Mouse (Mus musculus) ovary, postnatal 36 days (tissue): Measurements from ENCODE around the gene Dad1.

Source experiments
- DNase-seq: peaks from one replicate; pipeline ENCODE4 v3.0.0; 2022; ENCODE audit warnings: low spot score, mixed read lengths

Dad1 gene

DNA sequence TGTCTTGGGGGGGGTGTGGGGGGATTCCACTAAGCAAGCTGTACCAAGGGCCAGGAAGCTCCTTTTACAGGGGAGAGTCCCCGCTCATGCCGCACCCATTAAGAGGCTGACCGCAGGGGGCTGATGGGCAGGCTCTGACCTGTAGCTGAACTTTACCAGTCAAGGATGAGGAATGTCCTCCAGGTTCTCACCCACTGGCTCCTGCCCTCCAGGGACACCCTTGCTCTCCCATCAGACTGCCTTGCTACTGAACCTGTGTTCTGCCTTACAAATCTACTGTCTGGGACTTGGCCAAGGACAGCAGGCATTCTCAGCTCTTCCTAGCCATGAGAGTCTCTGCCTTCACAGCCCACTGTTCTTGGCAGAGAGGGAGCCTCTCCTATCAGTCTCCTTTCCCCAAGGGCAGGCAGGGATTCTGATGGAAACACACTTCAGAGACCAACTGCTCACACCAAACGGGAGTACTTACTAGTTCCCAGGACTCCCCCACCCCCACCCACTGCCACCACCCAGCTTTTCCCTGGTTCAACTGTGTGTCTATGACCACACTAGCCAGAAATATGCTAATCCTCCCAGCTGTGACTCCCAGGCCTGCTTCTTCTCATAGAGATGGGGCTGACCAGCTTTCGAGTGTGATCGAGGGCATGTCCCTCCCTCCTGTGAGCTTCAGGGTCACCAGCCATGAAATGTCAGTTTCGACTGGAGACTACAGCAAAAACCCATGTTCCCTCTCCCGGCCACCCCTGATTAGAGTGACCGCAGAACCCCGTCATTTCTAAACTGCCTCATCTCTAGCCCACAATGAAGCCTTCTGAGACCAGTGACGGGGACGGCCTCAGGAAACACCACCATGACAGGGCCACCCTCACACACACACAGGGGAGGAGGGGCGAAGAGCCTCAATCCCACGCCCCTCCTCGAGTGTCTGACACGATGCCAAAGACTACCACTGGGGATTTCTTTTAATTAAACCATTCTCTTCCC lies 29.1 kb downstream of the Dad1 start:
- DNase-seq, result peak; percentile 47

DNA sequence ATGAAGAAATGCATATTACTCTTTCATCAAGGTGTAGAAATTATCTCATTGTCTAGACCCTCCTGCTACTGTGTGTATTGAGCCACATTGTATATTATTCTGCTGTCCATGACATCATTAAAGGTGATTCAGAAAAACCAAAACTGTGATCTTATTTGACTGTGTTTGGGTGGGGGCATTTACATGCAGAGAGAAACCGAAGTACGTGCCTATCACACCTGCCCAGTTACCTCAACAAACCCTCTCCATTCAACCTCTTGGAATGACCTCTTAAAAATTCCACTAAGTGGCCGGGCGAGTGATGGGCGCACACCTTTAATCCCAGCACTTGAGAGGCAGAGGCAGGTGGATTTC lies 29.9 kb downstream of the Dad1 start:
- no peak for DNase-seq

DNA sequence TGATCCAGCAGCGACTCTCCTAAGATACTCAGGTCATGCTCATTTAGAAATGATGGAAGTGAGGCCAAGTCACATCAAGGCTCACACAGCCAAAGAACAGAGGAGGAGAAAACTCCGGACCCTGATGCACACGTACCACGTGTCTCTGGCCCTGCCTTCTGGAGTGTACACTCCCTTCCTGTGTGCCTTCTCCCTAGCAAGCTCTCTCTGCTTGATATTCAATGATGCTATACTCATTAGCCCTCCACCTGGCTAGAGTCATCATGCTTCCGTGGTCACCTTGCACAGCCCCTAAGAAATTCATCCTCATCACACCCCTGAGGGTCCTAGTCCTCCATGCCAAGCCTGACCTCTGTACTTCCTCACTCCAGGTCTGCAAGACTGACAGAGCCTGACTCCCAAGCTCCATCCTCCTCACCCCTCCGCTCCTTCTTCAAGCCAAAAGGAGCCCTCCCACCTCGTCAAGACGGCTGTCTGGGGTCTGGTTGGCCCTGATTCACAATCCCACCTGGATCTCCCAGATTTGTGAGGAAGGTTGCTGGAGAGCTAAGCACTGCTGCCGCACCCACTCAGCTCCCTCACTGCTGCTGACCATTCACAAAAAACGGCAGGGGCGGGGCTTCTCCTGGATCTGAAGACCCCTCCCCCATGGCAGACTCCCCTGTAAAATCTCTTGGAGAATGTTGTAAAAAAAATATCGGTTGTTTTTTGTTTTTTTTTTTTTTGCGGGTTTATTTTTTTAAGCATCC lies 30.4 kb downstream of the Dad1 start:
- no peak for DNase-seq

DNA sequence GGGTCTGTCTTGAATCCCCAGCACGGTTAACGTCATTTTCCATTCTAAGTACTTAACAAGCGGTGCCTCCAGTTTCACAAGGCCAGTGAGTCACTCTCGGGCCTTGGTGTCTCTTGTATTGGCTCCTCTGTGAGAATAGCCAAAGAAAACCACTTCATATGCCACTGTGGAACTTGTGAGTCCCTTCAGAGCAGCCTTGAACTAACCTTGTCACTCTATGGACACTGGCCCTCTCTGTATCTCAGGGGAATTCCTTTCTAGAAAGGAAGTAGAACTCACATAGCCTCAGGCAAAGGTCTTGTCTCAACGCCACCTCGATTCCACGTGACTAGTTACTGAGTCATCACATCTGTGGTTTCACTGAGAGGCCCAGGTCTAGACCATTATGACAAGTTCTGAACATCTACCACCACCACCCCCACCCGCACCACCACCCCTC lies 31.6 kb downstream of the Dad1 start:
- no peak for DNase-seq

DNA sequence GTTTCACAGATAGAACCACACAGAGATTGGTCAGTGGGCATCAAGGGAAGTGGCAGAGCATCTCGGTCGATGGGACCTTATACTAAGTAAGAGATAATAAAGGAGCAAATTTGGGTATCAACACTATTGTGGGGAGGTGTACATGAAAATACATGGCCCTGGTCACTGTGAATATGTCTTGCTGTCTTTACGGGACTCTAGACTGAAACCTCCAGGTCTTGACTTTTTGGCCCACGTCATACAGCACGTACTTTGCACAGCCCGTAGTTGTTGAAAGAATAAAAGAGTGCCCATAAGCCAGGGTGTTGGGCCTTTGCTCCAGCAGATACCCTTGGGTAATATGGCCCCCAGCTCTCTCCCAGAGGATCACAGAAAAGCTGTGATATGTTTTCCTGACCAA lies 32.3 kb downstream of the Dad1 start:
- DNase-seq, result no peak

DNA sequence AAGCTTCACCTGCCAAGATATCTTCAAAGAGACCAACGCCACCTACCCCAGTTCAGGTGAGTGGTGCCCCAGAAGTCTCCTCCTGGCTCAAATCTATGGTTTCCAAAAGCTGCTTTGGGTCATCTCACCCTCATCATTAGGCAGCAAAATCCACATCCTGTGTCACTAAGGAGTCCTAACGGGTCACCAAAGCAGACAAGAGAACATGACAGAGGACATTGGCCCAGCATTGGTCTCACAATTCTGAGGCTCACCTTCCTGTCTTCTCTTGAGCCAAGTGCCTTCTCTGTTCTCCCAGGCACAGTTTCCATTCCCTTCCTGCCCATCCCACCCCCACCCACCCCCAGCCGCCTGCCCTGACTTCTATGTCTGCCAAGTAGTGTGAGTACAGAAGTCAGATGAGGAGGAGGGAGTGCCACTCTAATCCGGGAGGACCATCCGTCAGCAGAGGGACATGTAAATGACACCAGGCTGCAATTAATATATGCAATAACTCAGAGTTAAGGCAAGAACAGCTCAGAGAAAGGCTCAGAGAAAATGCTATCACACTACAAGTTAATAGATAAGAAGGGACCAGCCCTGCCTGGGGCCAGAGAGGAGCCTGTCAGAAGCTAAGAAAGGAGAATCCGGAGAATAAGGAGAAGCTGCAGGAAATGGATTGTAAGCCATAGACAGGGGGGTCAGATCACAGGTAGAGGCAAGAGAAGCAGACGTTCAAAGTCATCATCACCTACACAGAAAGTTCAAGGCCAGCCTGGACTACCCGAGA lies 33.0 kb downstream of the Dad1 start:
- no peak for DNase-seq

DNA sequence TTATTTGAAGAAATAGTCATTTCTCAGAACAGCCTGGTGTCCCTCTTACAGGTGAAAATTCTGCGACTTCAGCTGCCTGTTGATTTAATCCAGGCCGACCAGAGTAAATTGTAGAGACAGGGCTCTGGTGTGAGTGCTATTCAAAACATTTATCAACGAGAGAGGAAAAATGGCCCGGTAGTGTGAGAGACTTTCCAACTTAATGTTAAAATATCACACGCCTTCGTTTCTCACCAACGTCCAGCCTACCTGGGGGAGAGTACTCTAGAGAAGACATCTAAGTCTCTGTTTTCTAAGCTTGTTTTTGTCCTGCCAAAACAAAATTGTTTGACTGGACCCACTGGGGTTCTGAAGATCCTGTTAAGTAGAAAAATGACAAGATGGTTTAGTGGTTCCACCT lies 34.1 kb downstream of the Dad1 start:
- DNase-seq, result no peak

DNA sequence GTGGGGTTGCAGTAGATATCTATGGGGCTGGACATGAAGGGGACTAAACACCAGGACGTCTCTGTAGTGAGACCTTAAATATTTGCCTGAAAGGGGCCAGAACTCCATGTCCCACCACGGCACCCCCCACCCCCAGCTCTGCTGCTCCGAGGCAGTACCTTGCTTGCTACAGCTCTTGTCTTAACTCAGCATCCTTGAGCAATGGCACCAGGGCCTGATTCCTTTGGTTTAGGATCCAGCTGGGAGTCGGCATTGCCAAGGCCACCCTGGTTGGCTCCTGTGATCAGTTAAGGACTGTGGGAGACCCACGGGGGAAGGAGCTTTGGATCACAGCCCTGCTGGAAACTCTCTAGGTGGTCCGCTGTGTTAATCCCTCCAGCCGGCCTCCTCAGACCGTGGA lies 34.6 kb downstream of the Dad1 start:
- DNase-seq, result no peak

DNA sequence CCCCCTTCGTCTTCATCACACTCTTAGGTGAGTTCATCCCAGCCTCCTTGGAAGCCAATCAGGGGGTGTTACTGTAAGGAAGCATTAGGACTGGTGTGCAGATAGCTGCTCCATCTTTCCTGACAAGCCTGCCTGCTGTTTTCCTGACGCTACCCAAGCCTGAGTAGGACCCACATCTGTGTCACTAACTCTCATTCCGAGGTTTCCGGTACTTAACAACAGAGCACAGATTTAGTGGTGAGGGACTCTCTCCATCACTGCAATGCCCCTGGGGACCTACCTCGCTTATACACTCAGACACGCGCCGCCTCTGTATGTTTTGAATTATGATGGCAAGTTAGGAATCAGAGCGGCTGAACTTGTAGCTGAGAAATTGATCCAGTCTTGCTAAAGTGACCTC lies 35.2 kb downstream of the Dad1 start:
- DNase-seq, result no peak

DNA sequence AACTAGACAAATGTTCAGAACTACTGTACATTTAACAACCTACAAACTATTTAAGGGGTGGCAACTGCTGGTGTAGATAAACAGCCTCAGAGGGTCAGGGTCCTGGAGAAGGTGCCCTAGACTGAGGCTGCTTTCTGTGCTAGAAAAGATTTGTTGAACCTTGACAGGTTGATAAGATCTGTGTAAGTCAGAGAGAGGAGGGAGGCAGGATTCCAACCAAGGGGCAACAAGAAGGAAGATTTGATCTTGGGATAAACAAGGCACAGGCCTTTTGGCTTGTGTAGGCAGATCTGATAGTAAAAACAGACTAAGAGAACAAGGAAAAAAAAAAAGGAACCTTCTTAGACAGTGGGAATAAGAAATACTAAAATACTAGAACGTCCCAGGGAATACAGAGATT lies 35.7 kb downstream of the Dad1 start:
- DNase-seq, result no peak

DNA sequence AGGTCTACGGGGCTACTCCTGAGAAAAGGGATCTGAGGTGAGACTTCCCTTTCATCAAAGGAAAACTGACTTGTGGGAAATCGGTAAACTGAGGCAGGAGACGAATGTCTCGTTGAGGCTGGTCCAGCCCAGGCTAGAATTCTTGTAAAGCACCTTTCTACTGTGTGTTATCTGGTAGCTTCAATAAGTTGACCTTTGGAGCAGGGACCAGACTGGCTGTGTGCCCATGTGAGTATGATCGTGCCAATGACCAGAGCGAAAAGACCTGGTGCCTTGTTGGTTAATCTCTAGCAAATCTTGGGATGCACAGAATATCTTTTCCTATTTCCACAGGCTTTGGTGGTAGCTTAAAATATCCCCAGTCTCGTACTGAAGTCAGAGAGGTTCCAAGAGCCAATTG lies 37.8 kb downstream of the Dad1 start:
- DNase-seq, result no peak

DNA sequence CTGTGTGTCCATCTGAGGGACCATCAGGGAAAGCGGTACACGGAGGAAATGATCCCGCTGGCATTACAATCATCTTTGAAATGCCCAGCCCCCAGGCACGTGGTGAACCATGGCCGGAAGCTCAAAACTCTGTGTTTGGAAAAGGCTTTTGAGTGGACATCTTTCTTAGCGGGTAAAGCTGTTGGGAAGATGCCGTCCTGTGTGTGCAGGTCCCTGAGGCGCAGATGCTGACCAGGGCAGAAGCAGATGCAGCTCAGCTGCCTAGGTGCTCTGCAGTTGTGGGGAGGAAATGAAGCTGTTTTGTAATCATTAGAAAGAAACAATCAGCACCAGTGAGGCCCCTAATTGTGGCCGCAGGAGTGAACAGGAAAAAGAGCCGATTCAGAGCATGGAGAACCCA lies 39.0 kb downstream of the Dad1 start:
- no peak for DNase-seq

DNA sequence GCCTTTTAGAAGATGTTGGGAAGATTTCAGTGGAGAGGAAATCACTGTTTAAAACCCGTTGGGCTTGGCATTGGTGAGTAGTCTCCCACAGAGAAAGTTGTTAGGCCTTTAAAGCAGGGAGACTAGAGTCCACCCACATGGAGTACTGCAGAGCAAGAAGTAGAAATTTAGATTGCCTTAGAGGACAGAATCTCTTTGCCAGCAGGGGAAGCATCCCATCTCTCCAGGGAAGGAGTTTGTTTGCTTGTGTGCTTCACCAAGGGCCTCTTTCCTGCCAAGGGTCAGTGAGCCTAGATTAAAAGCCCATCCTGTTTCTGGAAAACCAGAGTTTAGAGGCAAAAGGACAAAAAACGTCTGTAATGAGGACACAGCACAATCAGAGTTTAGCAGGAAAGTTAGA lies 39.4 kb downstream of the Dad1 start:
- no peak for DNase-seq

DNA sequence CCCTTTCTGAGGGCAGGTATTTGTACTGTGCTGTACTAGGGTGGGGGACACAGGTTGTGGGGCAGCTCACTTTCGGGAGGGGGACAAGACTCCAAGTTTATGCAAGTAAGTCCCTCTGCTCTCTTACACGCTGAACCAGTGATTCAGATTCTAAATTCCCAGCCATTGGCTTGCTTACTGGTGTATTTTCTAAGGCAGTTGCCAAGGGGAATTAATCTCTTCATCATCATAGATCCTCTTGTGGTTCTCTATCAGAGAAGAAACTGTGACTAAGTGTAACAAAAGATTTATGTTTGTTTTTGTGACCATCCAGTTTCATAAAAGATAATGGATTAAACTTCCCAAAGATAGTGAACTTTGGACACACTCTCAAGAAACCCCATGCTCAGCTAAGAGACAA lies 40.2 kb downstream of the Dad1 start:
- DNase-seq, result no peak

DNA sequence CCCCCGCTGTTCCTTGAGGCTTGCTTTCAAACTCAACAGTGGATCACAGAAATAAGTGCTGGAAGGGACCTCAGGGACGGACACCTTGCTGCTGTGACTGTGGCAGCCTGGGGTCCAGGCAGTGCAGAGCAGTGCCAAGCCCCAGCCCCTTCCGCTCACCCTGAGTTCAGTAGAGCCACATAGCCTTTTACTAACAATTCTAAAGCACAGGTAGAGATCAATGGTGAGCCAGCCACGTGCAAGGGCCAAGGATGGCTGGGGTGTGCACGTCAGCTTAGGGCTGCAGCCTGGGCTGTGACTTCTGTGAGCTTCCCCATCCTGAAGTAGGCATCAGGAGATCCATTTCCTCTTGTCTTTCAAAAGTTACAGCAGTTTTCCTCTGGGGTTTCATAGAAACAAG lies 42.1 kb downstream of the Dad1 start:
- DNase-seq, result no peak

DNA sequence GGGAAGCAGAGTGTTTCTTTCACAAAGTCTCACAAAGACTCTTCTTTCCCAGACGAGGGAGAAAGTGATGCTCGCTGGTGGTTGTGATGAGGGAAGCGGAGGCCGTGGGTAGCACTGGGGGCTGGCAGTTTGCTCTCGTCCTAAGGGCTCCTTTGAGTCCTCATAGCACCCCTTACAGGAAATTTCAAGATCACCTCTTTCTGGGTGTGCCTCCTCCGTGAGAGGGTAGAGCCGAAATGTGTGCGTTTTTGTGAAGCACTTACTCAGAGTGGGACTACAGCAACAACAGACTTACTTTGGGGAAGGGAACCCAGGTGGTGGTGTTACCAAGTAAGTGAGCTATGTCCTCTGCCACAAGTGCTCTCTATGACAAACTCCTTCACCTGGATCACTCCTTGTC lies 42.7 kb downstream of the Dad1 start:
- no peak for DNase-seq

DNA sequence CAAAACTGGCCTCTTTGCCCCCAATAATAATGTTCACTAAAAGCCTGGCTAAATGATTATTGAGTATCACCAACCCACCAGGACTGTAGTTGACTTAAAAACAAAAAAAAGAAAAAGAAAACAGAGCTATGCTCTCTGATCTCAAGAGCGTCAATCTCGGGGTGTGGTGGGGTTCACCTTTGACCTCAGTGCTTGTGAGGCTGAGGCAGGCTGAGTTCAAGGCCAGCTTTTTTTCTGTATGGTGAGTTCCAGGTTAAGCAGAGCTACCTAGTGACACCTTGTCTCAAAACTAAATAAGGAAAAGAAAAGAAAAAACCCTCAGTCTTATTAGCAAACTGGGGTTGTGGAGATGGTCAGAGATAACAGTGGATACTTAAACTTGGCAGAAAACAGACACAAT lies 43.5 kb downstream of the Dad1 start:
- DNase-seq, result no peak

DNA sequence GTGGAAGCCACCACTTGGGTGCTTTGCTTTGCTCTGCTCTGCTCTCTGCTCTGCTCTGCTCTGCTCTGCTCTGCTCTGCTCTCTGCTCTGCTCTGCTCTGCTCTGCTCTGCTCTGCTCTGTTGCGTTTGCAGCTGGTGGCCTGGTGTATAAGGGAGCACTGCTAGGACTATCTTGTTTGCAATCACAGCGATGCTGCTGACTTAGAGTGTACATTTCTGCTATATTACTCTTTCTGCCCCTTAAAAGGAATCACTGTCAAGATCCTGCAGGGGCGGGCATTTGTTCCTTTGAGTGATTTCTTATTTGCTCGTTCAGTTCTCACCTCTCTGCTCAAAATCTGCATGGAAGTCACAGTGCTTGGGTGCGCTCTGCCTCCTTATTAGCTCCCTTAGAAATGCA lies 44.0 kb downstream of the Dad1 start:
- DNase-seq, result no peak

DNA sequence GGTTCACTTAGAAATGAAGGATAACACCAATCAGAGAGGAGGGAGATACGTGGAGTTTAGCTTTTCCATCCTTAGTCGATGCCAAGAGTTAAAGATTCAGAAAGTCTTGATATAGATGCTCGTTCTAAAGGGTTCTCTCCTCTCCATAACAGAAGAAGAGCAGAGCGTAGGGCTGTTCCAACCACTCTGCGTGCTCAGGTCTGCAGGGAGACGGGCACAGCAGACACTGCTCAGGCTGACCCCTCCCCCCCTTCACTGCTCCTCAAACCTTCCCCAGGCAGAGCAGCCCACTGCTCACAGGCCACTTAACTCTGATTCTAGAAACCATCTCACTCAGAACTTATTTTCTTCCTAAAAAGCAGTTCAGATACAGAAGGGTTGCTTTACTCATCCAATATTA lies 45.2 kb downstream of the Dad1 start:
- no peak for DNase-seq

DNA sequence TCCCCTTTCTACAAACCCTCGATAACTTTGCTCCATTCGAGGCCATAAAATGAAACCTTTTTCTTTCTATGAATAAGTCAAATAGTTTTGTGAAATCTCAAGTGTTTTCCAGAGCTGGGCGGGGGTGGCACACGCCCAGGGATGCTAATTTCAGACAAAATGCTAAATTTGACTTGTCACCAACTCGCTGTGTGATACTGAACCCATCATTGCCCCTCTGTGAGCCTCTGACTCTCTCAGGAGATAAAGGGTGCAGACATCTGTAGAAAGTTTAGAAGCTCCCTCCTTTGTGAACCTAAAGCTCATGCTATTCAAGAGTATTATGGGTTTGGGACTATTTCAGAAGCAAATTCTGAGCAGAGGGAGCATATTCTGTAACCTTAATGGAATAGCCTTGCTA lies 46.0 kb downstream of the Dad1 start:
- no peak for DNase-seq

DNA sequence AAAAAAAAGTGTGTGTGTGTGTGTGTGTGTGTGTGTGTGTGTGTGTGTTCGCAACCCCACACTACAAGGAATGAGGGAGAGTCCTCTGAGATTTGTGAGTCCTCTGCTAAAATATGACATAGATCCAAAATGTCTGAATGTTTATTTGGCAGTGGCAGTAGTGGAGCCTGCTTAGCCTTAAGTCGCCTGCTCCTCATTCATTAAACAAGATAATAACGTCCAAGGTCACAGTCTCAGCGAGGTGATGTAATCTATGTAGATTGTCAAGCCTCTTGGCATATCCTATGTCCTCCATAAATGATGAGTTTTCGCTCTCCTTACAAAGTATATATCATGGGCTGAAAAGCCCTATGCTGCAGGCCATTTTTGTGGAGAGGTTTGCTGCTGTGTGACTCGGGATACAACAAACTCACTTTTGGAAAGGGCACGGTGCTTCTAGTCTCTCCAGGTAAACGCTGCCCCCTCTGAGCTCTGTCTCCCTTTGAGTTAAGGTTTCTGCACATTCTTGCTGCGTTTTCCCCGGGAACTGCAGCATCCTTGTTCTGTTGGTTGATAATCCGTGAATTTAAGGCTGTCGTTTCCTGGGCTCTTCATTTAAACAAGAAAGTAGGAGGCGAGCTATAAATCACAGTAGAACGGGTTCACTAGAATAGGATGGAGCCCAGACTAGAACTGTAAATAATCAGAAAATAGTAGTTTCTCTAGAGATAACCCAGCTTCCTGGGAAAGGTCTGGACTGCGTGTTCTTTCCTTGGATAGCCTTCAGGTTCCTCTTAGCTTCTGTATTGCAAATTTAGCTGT lies 47.0 kb downstream of the Dad1 start:
- no peak for DNase-seq

DNA sequence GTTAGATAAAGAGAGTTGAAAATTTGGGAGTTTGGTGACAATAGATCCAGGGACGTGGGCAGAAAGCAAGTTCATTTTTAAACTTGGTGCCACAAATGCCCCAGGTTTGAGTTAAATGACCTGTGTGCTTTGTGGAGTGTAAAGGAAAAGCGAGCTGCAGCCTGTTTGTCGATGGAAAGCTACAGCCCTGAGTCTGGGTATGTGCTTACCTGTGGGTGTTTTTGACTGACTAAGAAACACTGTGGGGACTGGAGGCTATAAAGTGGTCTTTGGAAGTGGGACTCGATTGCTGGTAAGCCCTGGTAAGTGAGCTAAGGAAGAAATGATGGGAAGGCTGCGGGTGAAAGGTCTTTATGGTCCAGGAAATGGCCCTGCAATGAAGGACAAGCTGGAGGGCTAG lies 47.6 kb downstream of the Dad1 start:
- DNase-seq, result no peak
